Mouse (Mus musculus): ENCODE measurements at regions not wholly inside any gene's neighbourhood (a gene's known extent, or its start where the extent isn't known, plus 50 kb on each side); places are given as distances from the start of the nearest gene placed in this dataset.

GRCm38 (mm10) chr15:56604266-56604665, 873.2 kb downstream of the Slc22a22 start:
- no peak for DNase-seq

DNA sequence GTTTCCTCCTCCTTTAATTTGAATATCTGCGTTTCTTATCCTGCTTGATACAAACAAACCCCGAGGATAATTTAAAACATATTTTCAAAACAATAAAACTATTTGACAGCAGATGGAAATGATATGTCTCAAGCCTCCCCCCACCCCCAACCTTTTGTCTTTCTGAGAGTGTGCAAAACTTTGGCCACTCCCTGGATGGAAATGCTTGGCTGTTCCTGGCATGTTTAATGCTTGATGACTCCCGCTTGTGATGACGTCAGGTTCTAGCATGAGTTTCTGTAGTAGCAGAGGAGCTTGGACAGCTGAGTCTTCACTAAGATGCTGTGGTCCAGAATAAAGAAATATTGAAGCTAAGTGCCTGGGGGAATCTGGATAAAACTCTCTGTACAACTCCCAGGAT, 884.8 kb downstream of the Slc22a22 start:
- peak; percentile 5 for DNase-seq

DNA sequence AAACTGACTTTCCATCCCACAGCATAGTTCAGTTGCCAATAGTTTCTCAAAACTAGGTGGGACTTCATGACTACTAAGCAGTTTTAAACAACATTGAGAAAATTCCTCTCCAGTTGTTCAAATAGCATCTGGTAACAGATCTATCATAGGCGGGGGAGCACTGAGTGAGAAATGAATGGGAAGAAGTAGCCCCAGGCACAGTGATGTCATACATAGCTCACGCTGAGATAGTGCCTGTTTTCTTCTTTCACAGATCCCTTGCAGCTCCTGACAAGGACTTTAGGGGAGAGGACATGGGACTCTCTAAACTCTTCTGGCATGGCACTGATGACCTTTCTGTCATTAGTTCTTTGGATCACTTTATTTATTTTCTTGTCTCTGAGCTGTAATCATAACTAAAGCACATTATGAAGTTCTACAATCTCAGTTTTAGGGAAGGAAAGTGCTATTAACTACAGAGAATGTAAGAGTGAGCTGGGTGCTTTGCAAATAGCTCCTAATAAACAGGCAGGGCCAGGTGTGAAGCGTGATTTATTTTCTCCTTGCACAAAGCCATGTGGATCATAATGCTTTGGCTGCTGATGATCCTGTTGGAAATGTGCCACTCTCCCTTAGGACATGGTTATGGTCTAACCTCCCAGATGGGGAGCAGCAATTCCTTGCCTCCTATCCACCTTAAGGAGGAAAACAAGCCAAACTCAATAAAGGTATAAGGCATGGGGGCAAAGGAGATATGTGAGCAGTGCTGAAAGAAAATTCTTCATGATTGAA, 896.5 kb downstream of the Slc22a22 start:
- no peak for DNase-seq

GRCm38 (mm10) chr15:56563192-56563591, 914.2 kb downstream of the Slc22a22 start:
- DNase-seq = no peak

DNA sequence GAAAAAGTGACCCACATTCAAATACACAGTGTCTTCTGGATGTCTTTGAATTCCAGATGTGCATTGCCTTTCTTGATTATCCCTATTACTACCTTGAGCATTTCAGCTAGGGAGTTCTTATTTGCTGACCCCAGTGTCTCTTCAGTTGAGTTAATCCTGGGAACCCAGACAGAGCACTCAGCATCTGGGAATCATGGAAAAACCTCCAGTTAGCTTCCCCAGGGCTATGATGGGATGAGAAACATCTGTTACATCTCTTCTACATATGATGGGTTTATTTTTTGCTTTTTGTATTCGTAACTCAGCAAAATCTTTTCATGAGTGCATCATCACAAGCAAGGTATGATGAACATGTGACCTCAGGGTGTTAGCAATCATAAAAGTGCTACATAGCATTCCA, 914.6 kb downstream of the Slc22a22 start:
- no peak for DNase-seq

GRCm38 (mm10) chr15:56562143-56562542, 915.3 kb downstream of the Slc22a22 start:
- no peak for DNase-seq

DNA sequence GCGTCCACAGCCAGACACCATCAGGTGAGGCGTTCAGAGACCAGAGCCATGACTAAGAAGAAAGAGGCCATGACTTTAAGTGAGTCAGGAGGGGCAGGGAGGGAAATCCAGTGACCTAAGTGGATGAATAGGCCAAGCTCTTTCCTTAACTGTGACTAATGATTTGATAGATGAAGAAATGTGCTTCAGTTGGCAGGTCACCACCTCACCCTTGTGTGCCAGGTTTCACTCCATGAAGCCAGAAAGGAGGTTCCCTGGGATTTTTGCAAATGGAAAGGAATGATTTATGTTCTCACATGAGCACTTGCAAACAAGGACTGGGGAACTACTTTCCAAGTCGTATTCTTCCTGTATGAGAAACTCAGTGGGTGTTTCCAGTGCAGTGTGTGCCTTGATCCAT, 923.0 kb downstream of the Slc22a22 start:
- no peak for DNase-seq

DNA sequence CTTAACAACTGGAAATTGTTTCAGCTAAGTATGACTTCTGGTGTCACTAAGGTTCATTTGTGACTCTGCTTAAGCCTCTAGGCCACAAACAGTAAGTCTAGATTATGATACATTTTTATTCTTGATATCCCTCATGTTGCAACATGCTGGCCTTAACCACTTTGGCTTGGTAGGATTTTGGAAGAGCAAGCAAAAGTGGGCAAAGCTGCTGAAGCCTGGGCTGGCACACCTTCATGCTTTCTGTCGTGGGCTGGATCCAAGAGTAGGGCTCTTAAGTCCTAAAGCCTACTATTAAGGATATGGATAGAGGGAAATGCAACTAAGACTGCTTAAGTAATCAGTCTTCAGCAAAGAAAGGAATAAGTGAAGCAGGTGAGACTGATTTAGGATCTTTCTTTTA, 923.6 kb downstream of the Slc22a22 start:
- DNase-seq = no peak

DNA sequence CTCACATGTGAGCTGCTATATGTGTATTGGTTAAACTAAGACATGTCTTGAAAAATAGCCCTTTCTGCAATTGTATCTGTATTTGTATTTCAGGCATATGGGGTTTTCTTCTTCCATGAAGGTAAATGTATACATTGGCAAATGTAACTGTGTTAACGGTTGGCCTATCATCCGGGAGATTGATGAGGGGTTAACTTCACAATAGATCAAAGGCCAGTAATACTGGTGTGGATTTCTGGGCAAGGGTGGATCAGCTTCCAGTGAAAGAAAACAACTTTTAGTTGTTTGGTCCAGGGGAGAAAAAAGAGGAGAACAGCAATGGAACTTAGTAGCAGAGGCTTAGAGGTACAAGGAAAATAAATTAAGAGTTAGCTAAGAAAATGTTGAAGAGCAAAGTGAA, 945.9 kb downstream of the Slc22a22 start:
- DNase-seq = no peak

- DNase-seq = no peak
These were observed 959.0 kb downstream of the Slc22a22 start for GRCm38 (mm10) chr15:56518379-56518778.

- DNase-seq = no peak
These were observed 961.3 kb downstream of the Slc22a22 start for GRCm38 (mm10) chr15:56516095-56516494.

DNA sequence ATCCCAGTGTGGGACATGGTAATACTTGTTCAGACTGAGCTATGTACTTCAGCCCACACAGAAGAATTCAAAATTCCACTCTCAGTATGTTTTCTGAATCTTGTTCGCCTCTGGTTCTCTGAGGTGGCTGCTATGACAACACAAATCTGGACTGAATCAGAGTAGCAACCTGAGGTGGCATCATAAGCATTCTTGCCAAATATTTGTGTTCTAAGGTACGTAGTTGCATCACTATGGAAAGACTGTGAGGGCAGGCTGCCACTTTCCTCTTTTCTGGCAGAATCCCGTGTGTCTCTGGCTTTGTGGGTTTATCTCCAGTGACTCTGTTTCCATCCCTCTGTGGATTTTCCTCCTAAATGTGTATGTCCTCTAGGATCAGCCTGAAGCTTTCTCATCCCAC, 978.7 kb downstream of the Slc22a22 start:
- no peak for DNase-seq

DNA sequence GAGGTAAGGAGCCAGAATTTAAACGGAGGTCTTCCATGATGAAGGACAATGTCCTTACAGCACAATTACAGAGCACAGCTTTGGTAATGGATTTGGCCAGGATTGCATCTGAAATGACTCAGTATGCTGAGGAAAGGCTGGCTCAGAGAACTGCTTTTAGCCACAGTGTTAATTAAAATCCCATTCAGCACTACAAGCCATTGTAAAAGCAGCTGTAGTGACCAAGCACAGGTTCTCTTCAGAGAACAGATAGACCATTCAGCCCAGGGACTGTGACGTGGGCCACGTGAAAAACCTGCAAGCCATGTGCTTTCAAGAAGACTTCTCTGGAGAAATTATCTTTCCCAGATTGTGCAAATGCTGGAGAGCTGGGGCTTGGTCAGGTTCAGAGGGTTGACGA, 979.7 kb downstream of the Slc22a22 start:
- DNase-seq = no peak

- no peak for DNase-seq
These were observed 981.1 kb downstream of the Slc22a22 start for GRCm38 (mm10) chr15:56496355-56496754.

GRCm38 (mm10) chr15:56485931-56486330, 991.5 kb downstream of the Slc22a22 start:
- DNase-seq = no peak

DNA sequence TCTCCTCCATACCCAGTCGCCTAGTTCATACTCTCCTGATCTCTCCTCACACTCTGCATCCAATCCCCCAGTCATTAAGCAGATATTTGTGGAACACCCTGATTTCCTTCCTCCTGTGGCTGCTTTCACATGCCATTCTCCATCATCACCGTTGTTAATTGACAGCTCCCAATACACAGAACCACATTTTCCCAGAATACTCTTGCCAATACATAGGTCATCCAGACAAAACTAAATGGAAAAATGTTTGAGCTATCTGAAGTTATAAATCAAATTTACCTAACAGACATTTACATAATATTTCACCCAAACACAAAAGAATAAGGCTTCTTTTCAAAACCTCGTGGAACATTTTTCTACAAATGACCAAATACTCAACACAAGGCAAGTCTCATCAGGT, 992.7 kb downstream of the Slc22a22 start:
- DNase-seq = no peak

GRCm38 (mm10) chr15:56479682-56480081, 997.7 kb downstream of the Slc22a22 start:
- no peak for DNase-seq

DNA sequence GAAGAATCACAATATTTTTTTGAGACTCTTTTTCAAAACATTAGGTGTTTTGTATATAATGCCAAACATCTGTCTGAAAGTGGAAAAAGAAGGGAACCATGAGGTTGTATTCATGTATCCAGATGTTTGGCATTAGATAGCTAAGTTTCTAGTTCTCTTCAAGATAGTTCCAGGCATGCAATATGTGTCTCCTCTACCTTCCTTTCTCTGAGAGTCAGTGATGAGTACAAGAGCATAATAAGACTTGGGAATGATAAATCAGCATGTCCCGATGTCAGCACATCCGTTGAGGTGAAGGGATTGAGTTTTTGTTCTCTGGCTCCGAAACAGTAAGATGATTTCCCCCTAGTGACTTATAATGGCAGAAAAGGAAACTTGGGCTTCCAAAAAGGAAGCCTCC, 998.4 kb downstream of the Slc22a22 start:
- no peak for DNase-seq

GRCm38 (mm10) chr15:56473679-56474078, 1003.7 kb downstream of the Slc22a22 start:
- DNase-seq = no peak

DNA sequence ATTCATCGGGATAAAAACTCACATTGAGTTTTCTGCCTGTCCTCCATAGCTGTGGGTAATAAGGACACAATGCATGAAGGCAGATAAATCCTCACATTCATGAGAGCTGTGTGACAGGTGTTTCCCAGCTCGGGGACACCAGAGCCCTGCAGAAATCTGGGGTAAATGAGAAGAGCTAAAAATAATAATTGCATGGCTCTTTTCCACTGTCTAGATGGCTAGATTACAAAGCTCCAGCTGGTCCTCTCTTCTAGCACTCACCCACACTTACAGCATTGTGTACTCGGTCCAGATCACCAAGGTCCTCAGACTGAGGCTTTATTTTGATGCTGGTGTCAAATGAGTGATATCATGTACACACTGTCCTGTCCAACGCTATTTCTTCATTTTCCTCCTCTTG, 1025.5 kb downstream of the Slc22a22 start:
- peak; percentile 33 for DNase-seq

DNA sequence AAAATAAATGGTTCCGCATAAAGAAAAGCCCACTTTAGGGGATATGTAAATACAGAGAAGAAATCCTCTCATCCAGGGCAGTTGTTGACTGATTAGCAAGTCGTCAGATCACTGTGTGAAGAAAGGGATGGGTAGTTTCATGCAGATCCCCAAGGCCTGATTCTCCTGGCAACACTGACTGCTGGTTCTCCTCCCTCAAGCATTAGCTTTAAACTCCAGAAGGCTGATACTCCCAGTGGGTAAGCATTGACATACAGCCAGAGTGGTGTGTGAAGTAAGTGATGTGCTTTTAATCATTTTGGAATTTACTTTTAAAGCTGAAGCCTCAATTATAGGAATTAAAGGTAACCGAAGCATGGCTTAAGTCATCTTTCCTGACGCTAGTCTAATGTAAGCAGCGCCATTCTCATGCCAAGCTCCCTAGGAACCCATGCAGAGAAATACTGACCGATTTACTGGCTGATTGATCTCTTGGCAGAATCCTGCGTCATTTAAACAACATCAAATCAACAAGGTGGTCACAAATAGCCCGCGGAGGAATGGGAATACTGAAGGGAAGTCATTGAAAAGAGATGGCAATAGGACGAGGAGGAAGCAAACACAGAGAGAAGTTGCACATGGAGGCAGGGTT, 1029.3 kb downstream of the Slc22a22 start:
- no peak for DNase-seq

GRCm38 (mm10) chr15:56440171-56440570, 1037.3 kb downstream of the Slc22a22 start:
- no peak for DNase-seq

GRCm38 (mm10) chr15:56438370-56438769, 1039.1 kb downstream of the Slc22a22 start:
- no peak for DNase-seq

GRCm38 (mm10) chr15:56436131-56436530, 1041.3 kb downstream of the Slc22a22 start:
- DNase-seq = no peak

DNA sequence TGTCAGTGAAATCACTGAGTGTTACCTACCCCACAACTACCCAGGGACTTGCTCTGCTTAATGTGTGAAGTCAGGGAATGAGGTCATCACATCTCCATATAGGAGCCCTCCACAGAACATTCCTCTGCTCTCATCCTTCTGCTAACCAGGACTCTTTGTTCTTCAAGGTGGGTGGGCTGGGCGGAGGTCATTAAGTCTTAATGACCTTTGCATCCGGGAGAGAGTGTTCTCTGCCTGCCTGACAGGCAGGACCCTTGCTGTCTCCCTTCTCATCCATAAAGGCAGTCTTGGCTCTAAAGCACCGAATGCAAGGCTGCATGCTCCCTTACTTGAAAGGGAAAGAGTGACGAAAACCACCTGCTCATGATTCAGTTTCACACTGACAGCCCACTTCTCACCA, 1051.4 kb downstream of the Slc22a22 start:
- no peak for DNase-seq

Measured in lung, postnatal 10 days (tissue).